Mouse (Mus musculus) 416B (cell line): ENCODE measurements around the gene Ndufb2.

Experiments
- DNase-seq: peaks from one replicate; pipeline ENCODE4 v3.0.0; 2011; ENCODE audit warnings: low read depth

Gene Ndufb2

GRCm38 (mm10) chr6:39592401-39593214, at the start of gene Ndufb2:
Gene Ndufb2 (plus strand): TSS chr6:39592574.
- DNase-seq = peak; percentile 96

GRCm38 (mm10) chr6:39542631-39543597, 49.5 kb upstream of the Ndufb2 start:
- peak; percentile 17 for DNase-seq

GRCm38 (mm10) chr6:39543769-39544420, 48.5 kb upstream of the Ndufb2 start:
- no peak for DNase-seq

GRCm38 (mm10) chr6:39545474-39545873, 46.9 kb upstream of the Ndufb2 start:
- DNase-seq = no peak

- no peak for DNase-seq
Observed at GRCm38 (mm10) chr6:39548030-39548429, 44.3 kb upstream of the Ndufb2 start.

GRCm38 (mm10) chr6:39551981-39552636, 40.3 kb upstream of the Ndufb2 start:
- peak; percentile 72 for DNase-seq

- DNase-seq = no peak
Observed at GRCm38 (mm10) chr6:39554888-39555647, 37.3 kb upstream of the Ndufb2 start.

GRCm38 (mm10) chr6:39555648-39555945, 36.8 kb upstream of the Ndufb2 start:
- DNase-seq = no peak

- DNase-seq = no peak
Observed at GRCm38 (mm10) chr6:39556900-39557659, 35.3 kb upstream of the Ndufb2 start.

- DNase-seq = no peak
Observed at GRCm38 (mm10) chr6:39557723-39558261, 34.6 kb upstream of the Ndufb2 start, which contains the start of gene Dennd2a. Gene Dennd2a (minus strand): TSS chr6:39557867.

GRCm38 (mm10) chr6:39559276-39559939, 33.0 kb upstream of the Ndufb2 start:
- DNase-seq = no peak

GRCm38 (mm10) chr6:39562166-39563015, 30.0 kb upstream of the Ndufb2 start:
- DNase-seq = peak; percentile 85

GRCm38 (mm10) chr6:39567528-39567927, 24.8 kb upstream of the Ndufb2 start:
- peak; percentile 72 for DNase-seq

GRCm38 (mm10) chr6:39570426-39570825, 21.9 kb upstream of the Ndufb2 start:
- DNase-seq = no peak

GRCm38 (mm10) chr6:39573791-39574554, 18.4 kb upstream of the Ndufb2 start, which contains the start of gene Adck2:
Gene Adck2 (plus strand): TSS chr6:39573873.
- peak; percentile 90 for DNase-seq

- DNase-seq = no peak
Observed at GRCm38 (mm10) chr6:39574555-39574869, 17.9 kb upstream of the Ndufb2 start.

- peak; percentile 70 for DNase-seq
Observed at GRCm38 (mm10) chr6:39574951-39575350, 17.4 kb upstream of the Ndufb2 start.

GRCm38 (mm10) chr6:39579552-39579951, 12.8 kb upstream of the Ndufb2 start:
- no peak for DNase-seq
